Mouse (Mus musculus): ENCODE measurements around the gene Galnt10.

Galnt10 gene

DNA sequence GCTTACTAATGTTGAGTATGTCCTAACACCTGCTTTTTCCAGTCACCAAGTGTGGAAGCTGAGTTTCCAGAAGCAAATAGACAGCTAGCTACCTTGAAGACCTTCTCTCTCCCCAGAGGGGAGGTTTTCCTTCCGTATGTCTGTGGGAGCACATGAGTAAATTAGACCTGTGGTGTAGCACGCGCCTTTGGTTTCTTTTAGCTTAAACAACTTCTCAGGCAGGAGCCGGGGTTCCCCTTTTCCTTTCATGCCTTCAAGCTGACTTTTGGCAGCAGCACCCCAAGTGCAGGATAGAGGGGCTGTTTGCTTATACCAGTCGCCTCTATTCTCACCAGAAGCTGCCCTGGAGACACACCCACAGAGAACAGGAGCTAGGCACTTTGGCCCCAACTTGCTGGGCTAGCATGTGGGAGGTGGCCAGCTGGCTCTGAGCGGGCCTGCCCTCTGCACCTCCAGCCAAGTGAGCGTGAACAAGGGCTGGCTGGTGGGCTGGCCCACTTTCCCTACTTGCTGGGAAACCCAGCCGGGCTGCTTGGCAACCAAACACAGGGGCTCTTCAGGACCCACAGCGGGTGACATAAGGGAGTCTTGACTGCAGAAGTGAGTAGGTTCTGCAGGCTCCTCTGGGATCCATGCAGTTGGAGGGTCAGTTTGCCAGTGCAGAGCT, 82.2 kb downstream of the Galnt10 start:
- peak; percentile 18 for DNase-seq (ENCODE audit: low spot score)

DNA sequence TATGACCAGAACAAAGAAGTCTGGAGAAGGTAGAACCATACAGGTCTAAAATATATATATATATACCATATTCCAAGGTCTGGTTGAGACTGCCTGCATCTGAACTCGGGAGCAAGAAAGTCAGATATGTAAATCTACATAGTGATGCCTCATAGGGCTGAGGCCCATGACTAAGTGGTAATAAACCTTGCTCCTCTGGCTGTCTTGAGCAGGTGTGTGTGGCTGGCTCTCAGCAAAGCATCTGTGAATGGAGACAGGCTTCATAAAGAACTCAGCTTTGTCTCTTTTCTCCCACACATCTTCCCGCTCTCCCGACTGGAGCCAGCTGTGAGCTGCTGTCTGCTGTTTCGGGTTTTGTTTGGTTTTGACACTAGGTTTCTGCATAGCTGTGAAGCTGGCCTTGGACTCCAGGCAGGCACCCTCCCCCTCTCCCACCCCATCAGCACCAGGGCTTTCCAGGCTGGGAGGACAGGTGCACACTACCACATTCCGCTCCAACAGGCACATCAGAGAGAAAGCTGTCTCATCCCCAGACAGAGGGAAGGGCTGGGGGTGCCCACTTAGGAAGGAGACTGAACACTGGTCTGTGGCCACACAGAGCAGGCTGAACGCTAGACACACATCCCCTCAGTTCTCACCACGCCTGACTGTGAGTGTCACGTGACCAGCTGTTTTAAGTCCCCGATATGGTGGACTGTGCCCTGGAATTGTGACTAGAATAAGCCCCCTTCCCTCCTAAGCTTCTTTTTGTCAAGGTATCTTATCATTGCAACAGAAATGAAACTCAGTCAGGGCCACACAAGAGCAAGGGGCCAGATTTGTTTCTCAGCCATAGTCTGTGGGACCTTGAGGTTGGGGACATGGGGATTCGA, 87.4 kb downstream of the Galnt10 start:
- DNase-seq (ENCODE audit: low spot score) = no peak

DNA sequence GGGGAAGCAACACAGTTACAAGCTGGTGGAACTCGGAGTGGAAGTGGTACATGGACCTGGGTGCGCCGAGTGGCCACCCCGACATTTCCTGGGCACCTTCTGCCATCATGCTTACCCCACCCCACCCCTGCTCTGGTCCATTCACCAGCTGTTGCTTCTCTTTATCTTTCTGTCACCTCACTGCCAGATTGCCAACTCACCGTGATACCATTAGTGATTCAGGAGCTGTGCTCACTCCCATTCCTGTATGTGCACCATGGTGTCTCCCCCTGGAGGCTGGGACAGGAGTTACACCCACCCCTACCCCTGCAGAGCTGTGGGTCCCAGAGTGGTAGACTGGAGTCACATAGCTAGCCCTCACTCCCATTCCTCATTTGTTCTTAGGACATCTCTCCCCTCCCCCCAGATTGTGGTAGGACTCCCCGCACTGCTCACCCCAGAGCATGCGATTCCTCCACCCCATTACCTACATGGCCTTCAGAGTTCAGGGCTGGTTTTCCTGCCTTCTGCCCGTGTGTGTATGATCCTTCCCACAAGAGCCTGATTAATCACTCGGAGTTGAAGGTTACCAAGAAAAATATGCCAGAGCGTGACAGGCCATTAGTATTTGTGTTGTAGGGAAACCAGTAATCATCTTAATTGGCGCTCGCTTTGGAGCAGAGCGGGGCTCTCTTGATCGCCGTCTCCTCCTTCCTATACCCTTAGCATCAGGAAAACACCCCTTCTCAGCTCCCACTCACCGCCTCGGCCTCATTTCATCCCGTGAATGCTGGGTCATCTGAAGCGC, 102.2 kb downstream of the Galnt10 start:
- DNase-seq (ENCODE audit: low spot score) = peak; percentile 18

DNA sequence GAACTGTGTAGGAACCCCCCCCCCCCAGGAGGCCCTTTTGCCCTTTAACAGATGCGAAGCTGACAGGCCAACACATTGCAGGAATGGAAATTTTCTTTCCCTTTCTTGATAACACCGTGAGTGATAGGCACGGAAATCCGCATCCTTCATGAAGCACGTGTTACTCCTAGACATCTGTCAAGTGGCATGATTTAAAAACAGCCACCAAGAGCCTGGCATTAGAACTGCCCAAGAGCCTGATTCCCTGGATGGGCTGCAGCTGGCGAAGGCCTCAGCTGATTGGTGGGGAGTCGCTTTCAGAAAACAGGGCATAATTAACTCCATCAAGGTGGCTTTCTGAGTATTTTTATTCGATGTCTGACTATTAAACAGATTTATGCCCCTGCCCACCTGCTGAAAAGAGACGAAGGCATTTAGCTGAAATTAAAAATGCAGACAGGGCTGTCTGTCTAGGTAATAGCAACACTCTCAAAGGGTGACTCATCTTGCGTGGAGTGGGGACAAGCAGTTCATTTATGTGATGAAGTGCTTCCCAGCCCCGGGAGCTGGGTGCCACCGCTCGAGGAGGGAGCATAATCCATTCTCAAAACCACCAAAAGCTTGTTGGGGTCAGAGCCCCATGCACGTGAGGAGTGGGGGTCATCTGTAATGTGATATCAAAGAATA, 108.4 kb downstream of the Galnt10 start:
- DNase-seq (ENCODE audit: low spot score) = no peak

DNA sequence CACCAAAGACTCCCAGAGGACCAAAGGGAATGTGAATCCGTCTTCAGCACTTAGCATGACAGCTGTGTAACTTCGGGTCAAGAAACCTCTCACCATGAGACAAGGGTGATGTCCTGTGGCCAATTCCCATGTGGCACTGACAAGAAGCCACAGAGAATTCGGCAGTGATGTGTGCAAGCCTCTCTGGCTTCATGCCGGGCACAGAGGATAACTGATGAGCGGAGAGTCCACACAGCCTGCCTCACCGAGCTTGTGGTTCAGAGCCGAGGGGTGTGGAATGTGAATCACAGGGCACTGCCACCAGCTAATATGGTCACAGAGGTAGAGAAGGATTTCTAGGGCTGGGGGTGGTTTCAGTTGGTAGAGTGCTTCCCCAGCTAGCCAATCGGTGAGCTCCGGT, 113.4 kb downstream of the Galnt10 start:
- DNase-seq (ENCODE audit: low spot score) = no peak

GRCm38 (mm10) chr11:57760509-57761058, 115.3 kb downstream of the Galnt10 start:
- no peak for DNase-seq (ENCODE audit: low spot score)

GRCm38 (mm10) chr11:57761347-57761746, 116.1 kb downstream of the Galnt10 start:
- DNase-seq (ENCODE audit: low spot score) = no peak

DNA sequence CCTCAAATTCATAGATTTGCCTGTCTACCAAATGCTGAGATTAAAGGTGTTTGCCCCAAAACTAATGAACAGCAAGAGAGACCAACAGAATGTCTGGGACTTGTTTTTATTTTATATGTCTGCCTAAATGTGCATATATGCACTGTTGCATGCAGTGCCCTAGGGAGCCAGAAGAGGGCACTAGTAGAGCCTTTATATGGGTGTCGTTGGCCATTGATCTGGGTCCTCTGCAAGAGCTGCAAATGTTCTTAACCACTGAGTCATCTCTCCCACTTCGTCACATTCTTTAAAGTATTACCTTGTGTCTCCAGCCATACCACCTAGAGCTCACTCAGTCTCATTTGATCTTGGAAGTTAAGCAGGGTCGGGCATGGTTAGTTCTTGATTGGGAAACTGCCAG, 118.9 kb downstream of the Galnt10 start:
- no peak for DNase-seq (ENCODE audit: low spot score)

GRCm38 (mm10) chr11:57766617-57767016, 121.4 kb downstream of the Galnt10 start:
- no peak for DNase-seq (ENCODE audit: low spot score)

DNA sequence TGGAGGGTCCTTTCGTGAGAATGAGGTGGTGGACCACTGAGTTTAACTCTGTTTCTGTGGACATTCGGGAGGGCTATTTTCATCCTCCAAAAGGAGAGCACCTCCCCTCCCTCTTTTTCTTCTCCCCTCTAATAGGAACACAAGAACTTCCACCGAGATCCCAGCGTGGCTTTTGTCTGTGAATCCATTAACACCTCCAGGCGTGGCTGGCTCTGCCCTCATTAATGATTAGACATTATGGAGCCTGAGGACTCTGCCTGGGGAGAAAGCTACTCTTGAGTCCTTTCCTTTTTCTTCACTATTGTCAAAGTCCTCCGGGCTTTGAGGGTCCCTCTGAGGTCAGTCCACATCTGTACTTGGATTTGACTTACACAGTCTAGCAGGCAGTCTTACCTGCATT, 121.9 kb downstream of the Galnt10 start:
- DNase-seq (ENCODE audit: low spot score) = no peak

DNA sequence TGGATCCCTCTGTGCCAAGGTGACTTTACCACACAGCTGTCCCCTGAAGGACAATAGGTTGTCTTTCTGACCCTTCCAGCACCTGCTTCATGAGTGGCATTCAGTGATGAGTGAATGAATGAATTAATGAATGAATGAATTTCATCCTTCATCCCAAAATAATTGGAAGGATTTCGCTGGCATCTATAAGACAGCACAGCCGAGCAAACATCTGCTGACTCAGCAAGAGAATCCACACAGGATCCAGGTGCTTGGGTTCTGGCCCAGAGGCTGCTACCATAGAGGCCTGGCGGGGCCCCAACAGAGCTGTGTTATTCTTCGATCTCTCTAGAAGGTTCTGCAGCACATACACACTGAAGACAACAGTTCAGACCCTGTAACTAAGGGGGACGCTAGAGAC, 125.5 kb downstream of the Galnt10 start:
- no peak for DNase-seq (ENCODE audit: low spot score)

DNA sequence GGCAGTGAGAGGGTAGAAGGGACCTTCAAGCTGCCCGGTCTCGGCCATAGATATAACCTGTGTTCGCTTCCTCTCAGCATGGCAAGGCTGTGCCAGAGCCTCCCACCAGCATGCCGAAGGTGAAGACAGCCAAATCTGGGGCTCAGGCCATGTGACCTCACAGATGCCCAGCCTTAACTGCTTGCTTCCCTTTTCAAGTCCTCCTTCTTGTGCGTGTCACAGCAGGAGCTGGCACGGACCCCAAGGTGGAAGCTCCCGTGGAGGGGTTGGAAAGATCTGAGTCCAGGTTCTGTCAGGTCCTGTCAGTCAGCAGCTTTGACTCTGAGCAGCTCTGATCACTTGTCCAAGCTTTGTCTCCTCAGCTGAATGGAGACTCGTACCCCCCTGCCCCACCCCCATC, 126.4 kb downstream of the Galnt10 start:
- DNase-seq (ENCODE audit: low spot score) = no peak

- DNase-seq (ENCODE audit: low spot score) = no peak
These were observed 128.2 kb downstream of the Galnt10 start for GRCm38 (mm10) chr11:57773479-57773878.

- DNase-seq (ENCODE audit: low spot score) = no peak
These were observed 128.7 kb downstream of the Galnt10 start for GRCm38 (mm10) chr11:57773936-57774335.

- no peak for DNase-seq (ENCODE audit: low spot score)
These were observed 130.6 kb downstream of the Galnt10 start for GRCm38 (mm10) chr11:57775868-57776267.

- DNase-seq (ENCODE audit: low spot score) = no peak
These were observed 131.3 kb downstream of the Galnt10 start for GRCm38 (mm10) chr11:57776546-57776945.

DNA sequence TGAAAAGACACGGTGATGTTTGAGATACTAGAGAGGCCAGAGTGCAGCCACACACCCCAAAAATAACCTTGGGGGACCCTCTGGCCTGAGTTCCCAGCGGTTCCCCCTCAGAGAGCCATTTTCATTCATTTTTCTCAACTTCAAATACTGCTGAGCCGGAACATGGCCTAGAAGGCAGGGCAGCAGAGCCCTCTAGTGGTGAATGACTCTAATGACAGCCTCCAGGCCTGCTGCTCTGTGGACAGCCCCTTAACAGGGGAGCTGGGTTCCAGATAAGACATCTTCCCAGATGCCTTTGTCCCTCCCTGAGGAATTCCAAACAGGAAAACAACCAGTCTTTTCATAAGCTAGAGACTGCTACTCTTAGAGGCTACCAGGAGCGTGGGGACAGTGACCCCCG, 133.1 kb downstream of the Galnt10 start:
- DNase-seq (ENCODE audit: low spot score) = peak; percentile 43

GRCm38 (mm10) chr11:57779824-57780223, 134.6 kb downstream of the Galnt10 start:
- DNase-seq (ENCODE audit: low spot score) = no peak

DNA sequence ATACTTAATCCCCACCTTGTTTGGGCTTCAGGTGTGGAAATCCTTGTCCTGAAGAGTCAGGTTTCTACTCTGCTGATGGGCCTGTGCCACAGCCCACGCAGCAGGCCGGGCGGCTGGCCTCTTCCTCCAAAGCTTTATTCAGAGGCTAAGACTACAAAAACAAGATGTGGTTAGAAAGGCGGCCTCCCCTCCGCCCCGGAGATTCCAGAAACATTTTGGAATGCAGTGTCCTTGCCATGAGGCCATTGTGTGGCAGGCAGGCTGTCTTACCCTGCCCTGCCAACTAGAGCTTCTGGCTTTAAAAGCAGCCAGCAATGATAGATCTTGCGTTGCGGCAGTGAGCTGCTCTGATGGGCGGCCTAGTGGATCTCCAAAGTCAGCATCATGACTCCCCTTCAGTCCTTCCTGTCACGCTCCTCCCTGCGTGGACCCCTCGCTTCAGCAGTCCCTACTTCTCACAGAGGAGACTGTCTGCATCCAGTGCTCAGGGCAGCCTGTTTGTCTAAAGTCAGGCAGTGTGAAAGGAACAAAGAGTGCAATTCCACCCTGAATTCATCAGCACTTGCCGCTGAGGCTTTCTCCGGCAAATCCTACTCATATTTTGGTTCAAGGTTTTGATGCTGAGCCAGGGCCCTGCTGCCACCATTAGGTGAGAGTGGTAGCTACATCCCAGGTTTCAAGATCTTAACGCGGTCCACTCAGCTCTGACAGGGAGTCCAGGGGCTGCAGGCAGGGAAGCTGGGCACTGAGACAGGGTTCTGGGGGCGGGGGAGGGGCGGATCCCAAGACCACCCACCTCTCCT, 141.6 kb downstream of the Galnt10 start:
- no peak for DNase-seq (ENCODE audit: low spot score)

- peak; percentile 51 for DNase-seq (ENCODE audit: low spot score)
These were observed 142.7 kb downstream of the Galnt10 start for GRCm38 (mm10) chr11:57787913-57788312.

Measured in lung, postnatal 25 days (tissue).